11 mouse cellular contexts compared by ENCODE assay signal in genomic region chr3:76670859-76671258, GRCm38 (mm10).
"Had no signal": no experiment of that assay in that cellular context is flagged by ENCODE, and none has a peak within 500 bp of the region (broad histone marks: within the 10 kb centered on the region; RNA-seq: fewer than 3 reads in every experiment).

No protein-coding gene starts in this region.

- DNase-seq: kidney, adult 2 months; kidney, postnatal 25 days; layer of hippocampus, adult 9-11 months; liver; lung, adult 18-20 months; lung, postnatal 10 days; lung, postnatal 36 days; right cerebral cortex, adult 18-20 months; right cerebral cortex, postnatal 25 days; thymus, adult 18-20 months; thymus, postnatal 36 days had no signal
